9 mouse cellular contexts compared by ENCODE assay signal in the genomic region with DNA sequence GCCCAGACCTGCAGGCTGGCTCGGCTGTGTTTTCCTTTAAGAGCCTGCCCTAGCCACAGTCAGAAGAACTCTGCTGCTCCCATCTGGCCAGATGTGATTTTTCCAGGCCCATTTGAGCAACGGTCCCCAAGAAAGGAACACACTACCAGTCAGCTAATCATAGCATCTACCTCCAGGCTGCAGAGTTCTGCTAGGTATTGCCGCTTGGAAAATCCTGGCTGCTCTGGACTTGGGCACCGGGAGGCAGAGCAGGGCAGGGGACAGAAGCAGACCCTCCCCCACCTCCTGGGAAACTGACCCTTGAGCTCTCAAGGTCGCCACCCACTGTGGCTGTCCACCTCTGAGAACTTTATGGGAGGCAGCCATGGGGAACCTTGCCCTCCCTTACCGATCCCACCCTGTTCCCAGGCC. TPM values are rescaled to one million over a fixed set of nuclear protein-coding genes. Genes with fewer than 3 reads are reported as not detected.
DNase-seq lines count a peak whose midpoint lies in the region; ATAC-seq and TF ChIP-seq lines count a peak whose summit lies in the region.
"Had no signal": no experiment of that assay in that cellular context is flagged by ENCODE, and none has a peak within 500 bp of the region (broad histone marks: within the 10 kb centered on the region; RNA-seq: fewer than 3 reads in every experiment).

No protein-coding gene starts in this region.

- no peaks in the 10 kb centered on the region for H3K9me3 ChIP-seq in heart, embryonic 14.5 days (ENCODE audit: control insufficient read depth, low read length)
- no peaks in the 10 kb centered on the region for H3K9me3 ChIP-seq in ES-Bruce4 (replicated peaks; ENCODE audit: control insufficient read depth, insufficient read depth, low read length, poor library complexity, severe bottlenecking)
- no peaks in the 10 kb centered on the region for H3K9me3 ChIP-seq in embryonic facial prominence, embryonic 11.5 days (replicated peaks; ENCODE audit: control insufficient read depth, low read length)

- no peaks in the 10 kb centered on the region; a peak in 1 of 4 replicates for H3K4me1 ChIP-seq in heart, embryonic 14.5 days (ENCODE audit: control insufficient read depth in 2 of 2, insufficient read depth in 2 of 2, low read length in 2 of 2)
- no peaks in the 10 kb centered on the region for H3K4me1 ChIP-seq in ES-Bruce4 (ENCODE audit: control insufficient read depth, insufficient read depth, low read length)
- no peaks in the 10 kb centered on the region for H3K4me1 ChIP-seq in embryonic facial prominence, embryonic 11.5 days (ENCODE audit: control insufficient read depth, insufficient read depth, low read length)

- no peak for TF ChIP-seq EP300 in ES-Bruce4 (IDR thresholded peaks at IDR 0.05; ENCODE audit: insufficient read depth, low read depth, low read length)

- no peak overlapping the region for H3K4me3 ChIP-seq in heart, embryonic 14.5 days (ENCODE audit: control insufficient read depth in 1 of 2, insufficient read depth in 1 of 2, low read depth in 1 of 2, low read length in 2 of 2)
- no peak overlapping the region for H3K4me3 ChIP-seq in ES-Bruce4 (ENCODE audit: low read depth, low read length)
- no peak overlapping the region for H3K4me3 ChIP-seq in embryonic facial prominence, embryonic 11.5 days (ENCODE audit: low read depth, low read length)

- TF ChIP-seq CTCF in ES-Bruce4 (IDR thresholded peaks at IDR 0.05; ENCODE audit: low read depth, low read length) = peak; percentile 31

- H3K36me3 ChIP-seq in heart, embryonic 14.5 days (ENCODE audit: control insufficient read depth, insufficient read depth, low read length) = no peaks in the 10 kb centered on the region
- no peaks in the 10 kb centered on the region for H3K36me3 ChIP-seq in ES-Bruce4 (ENCODE audit: control insufficient read depth, insufficient read depth, low read length, poor library complexity, severe bottlenecking)
- H3K36me3 ChIP-seq in embryonic facial prominence, embryonic 11.5 days (replicated peaks; ENCODE audit: control insufficient read depth, insufficient read depth, low read depth, low read length) = no peaks in the 10 kb centered on the region

- WGBS in heart, embryonic 14.5 days = 24% methylated on average over 6 of the region's 6 CpGs
- WGBS in embryonic facial prominence, embryonic 11.5 days = 38% methylated on average over 6 of the region's 6 CpGs

- no peaks in the 10 kb centered on the region for H3K27me3 ChIP-seq in heart, embryonic 14.5 days (ENCODE audit: control insufficient read depth, insufficient read depth, low read length)
- H3K27me3 ChIP-seq in ES-Bruce4 (ENCODE audit: control insufficient read depth, insufficient read depth, low read length, poor library complexity, severe bottlenecking) = no peaks in the 10 kb centered on the region
- H3K27me3 ChIP-seq in embryonic facial prominence, embryonic 11.5 days (ENCODE audit: control insufficient read depth, insufficient read depth, low read length) = no peaks in the 10 kb centered on the region

- no peak for TF ChIP-seq POLR2A in ES-Bruce4 (IDR thresholded peaks at IDR 0.05; ENCODE audit: insufficient read depth, low read length)

- no peak for DNase-seq in heart, adult 9 months (ENCODE audit: low spot score in 2 of 2)
- DNase-seq in embryonic facial prominence, embryonic 11.5 days (ENCODE audit: low spot score) = peak; percentile 58
- DNase-seq in kidney, postnatal 25 days = peak; percentile 61 to 81
- DNase-seq in ovary, postnatal 14 days (ENCODE audit: low spot score) = no peak
- no peak for DNase-seq in natural killer cell, adult 2 months (ENCODE audit: low spot score in 2 of 2)
- DNase-seq in urinary bladder, postnatal 25 days (ENCODE audit: low spot score) = no peak

- ATAC-seq in heart, embryonic 14.5 days (ENCODE audit: insufficient number of reproducible peaks, insufficient read depth, low FRiP score, low read depth) = 0 out of 2 replicates have a peak, but pooled peaks have one; percentile 19
- no peak for ATAC-seq in embryonic facial prominence, embryonic 11.5 days (replicated peaks; ENCODE audit: insufficient number of reproducible peaks, low FRiP score, low TSS enrichment, low read depth)

- H3K9ac ChIP-seq in heart, embryonic 14.5 days (ENCODE audit: low read length) = no peak overlapping the region; the same call in none of the 2 replicates
- no peak overlapping the region for H3K9ac ChIP-seq in ES-Bruce4 (ENCODE audit: low read depth, poor library complexity, severe bottlenecking)
- no peak overlapping the region for H3K9ac ChIP-seq in embryonic facial prominence, embryonic 11.5 days (replicated peaks; ENCODE audit: low read length)

- no peak overlapping the region for H3K27ac ChIP-seq in heart, embryonic 14.5 days (replicated peaks in 1 of 2; ENCODE audit: control insufficient read depth in 1 of 2, insufficient read depth in 1 of 2, low read depth in 2 of 2, low read length in 2 of 2)
- no peak overlapping the region for H3K27ac ChIP-seq in ES-Bruce4 (ENCODE audit: insufficient read depth, low read length)
- no peak overlapping the region for H3K27ac ChIP-seq in embryonic facial prominence, embryonic 11.5 days (replicated peaks; ENCODE audit: low read depth, low read length)

- H3K4me2 ChIP-seq in heart, embryonic 14.5 days (ENCODE audit: low read length) = no peak overlapping the region
- no peak overlapping the region for H3K4me2 ChIP-seq in embryonic facial prominence, embryonic 11.5 days (ENCODE audit: low read depth, low read length)

RNA-seq across cellular contexts. Expression of a gene that starts 12.4 kb away (rescaled TPM):
- polyA plus RNA-seq in heart, embryonic 14.5 days (2014; fragmentation: Nextera tagmentation; extraction: Ambion mirVana) = not detected in 2 replicates
- polyA plus RNA-seq in ES-Bruce4 (2011; ENCODE audit: insufficient read depth, insufficient read length, low read depth, missing spikeins) = not detected in 2 replicates
- 2.2 and 5.5 TPM in 2 replicates for polyA plus RNA-seq in embryonic facial prominence, embryonic 11.5 days (2014; fragmentation: Nextera tagmentation; extraction: Ambion mirVana)
- polyA plus RNA-seq: spleen, adult 2 months had no signal

RNA-seq across cellular contexts. Expression of a gene that starts 14.6 kb away (rescaled TPM):
- polyA plus RNA-seq in heart, embryonic 14.5 days (2014; fragmentation: Nextera tagmentation; extraction: Ambion mirVana) = 9.3 and 9.8 TPM in 2 replicates
- polyA plus RNA-seq in ES-Bruce4 (2011; ENCODE audit: insufficient read depth, insufficient read length, low read depth, missing spikeins) = 19.0 and 22.4 TPM in 2 replicates
- 5.5 and 5.6 TPM in 2 replicates for polyA plus RNA-seq in embryonic facial prominence, embryonic 11.5 days (2014; fragmentation: Nextera tagmentation; extraction: Ambion mirVana)

RNA-seq across cellular contexts. Expression of a gene that starts 23.7 kb away (rescaled TPM):
- polyA plus RNA-seq in heart, embryonic 14.5 days (2014; fragmentation: Nextera tagmentation; extraction: Ambion mirVana) = 10.7 and 14.5 TPM in 2 replicates
- polyA plus RNA-seq in ES-Bruce4 (2011; ENCODE audit: insufficient read depth, insufficient read length, low read depth, missing spikeins) = not detected in 2 replicates
- 31.2 and 39.6 TPM in 2 replicates for polyA plus RNA-seq in embryonic facial prominence, embryonic 11.5 days (2014; fragmentation: Nextera tagmentation; extraction: Ambion mirVana)

RNA-seq across cellular contexts. Expression of a gene that starts 46.9 kb away (rescaled TPM):
- polyA plus RNA-seq in heart, embryonic 14.5 days (2014; fragmentation: Nextera tagmentation; extraction: Ambion mirVana) = 31.7 and 35.4 TPM in 2 replicates
- 146 and 153 TPM in 2 replicates for polyA plus RNA-seq in ES-Bruce4 (2011; ENCODE audit: insufficient read depth, insufficient read length, low read depth, missing spikeins)
- 60.9 and 68.6 TPM in 2 replicates for polyA plus RNA-seq in embryonic facial prominence, embryonic 11.5 days (2014; fragmentation: Nextera tagmentation; extraction: Ambion mirVana)

RNA-seq across cellular contexts. Expression of a gene that starts 48.3 kb away (rescaled TPM):
- polyA plus RNA-seq in heart, embryonic 14.5 days (2014; fragmentation: Nextera tagmentation; extraction: Ambion mirVana) = 3.6 and 4.1 TPM in 2 replicates
- 23.5 and 24.8 TPM in 2 replicates for polyA plus RNA-seq in ES-Bruce4 (2011; ENCODE audit: insufficient read depth, insufficient read length, low read depth, missing spikeins)
- 4.5 and 6.5 TPM in 2 replicates for polyA plus RNA-seq in embryonic facial prominence, embryonic 11.5 days (2014; fragmentation: Nextera tagmentation; extraction: Ambion mirVana)

Comparison
In these comparisons a context has a peak if more than half of its experiments do, and no peak if none do; other contexts are left out.
1. DNase-seq: peak in embryonic facial prominence, embryonic 11.5 days (single experiment) and kidney, postnatal 25 days (2 of 2); none in heart, adult 9 months (0 of 2), ovary, postnatal 14 days (single experiment), natural killer cell, adult 2 months (0 of 2) and urinary bladder, postnatal 25 days (single experiment).
2. RNA of a gene that starts 23.7 kb away (polyA plus RNA-seq): 31.2 to 39.6 TPM in embryonic facial prominence, embryonic 11.5 days and 10.7 to 14.5 TPM in heart, embryonic 14.5 days; not detected in ES-Bruce4; every median in the first group is over 10 times any median in the second.